Mouse (Mus musculus) bone marrow, adult 2 months (tissue): Measurements from ENCODE around the gene Cadps.

Source experiments
- CTCF ChIP-seq: fragments of 200-500 bp; IDR thresholded peaks from 2 replicates; pipeline ENCODE4 v1.5.1; 2011; ENCODE audit warnings: low read length, control low read depth; ENCODE audit not compliant: control insufficient read depth, insufficient read depth
- POLR2A ChIP-seq: fragments of 200-500 bp; IDR thresholded peaks from 2 replicates; pipeline ENCODE4 v1.6.1; 2011; ENCODE audit warnings: low read depth, mild to moderate bottlenecking, control low read depth, low read length, borderline replicate concordance; ENCODE audit not compliant: control insufficient read depth

GRCm38 (mm10) chr14:12436903-12437368, 385.9 kb downstream of the Cadps start:
- no peak for TF ChIP-seq POLR2A
- no peak for TF ChIP-seq CTCF
